Mouse (Mus musculus): ENCODE data around the gene Paf1.

Gene Paf1

GRCm38 (mm10) chr7:28392429-28393271 is at the start of gene Paf1, which contains the start of gene Med29:
Gene Paf1, plus strand, starts transcription at chr7:28392951.
Gene Med29, minus strand, starts transcription at chr7:28392708.
- ATAC-seq (ENCODE audit: insufficient number of reproducible peaks, low FRiP score, low TSS enrichment): peak; percentile 98

GRCm38 (mm10) chr7:28344637-28345036 is 48.1 kb upstream of the Paf1 start:
- no peak for ATAC-seq (ENCODE audit: insufficient number of reproducible peaks, low FRiP score, low TSS enrichment)

- ATAC-seq (ENCODE audit: insufficient number of reproducible peaks, low FRiP score, low TSS enrichment): no peak
These were observed 45.0 kb upstream of the Paf1 start for GRCm38 (mm10) chr7:28347746-28348145.

GRCm38 (mm10) chr7:28348601-28349000 is 44.1 kb upstream of the Paf1 start:
- ATAC-seq (ENCODE audit: insufficient number of reproducible peaks, low FRiP score, low TSS enrichment): no peak

- ATAC-seq (ENCODE audit: insufficient number of reproducible peaks, low FRiP score, low TSS enrichment): peak; percentile 82
These were observed 42.4 kb upstream of the Paf1 start, which contains the start of gene Rps16 for GRCm38 (mm10) chr7:28350155-28350883. Gene Rps16, plus strand, starts transcription at chr7:28350652.

- no peak for ATAC-seq (ENCODE audit: insufficient number of reproducible peaks, low FRiP score, low TSS enrichment)
These were observed 41.0 kb upstream of the Paf1 start for GRCm38 (mm10) chr7:28351676-28352191.

- no peak for ATAC-seq (ENCODE audit: insufficient number of reproducible peaks, low FRiP score, low TSS enrichment)
These were observed 39.5 kb upstream of the Paf1 start for GRCm38 (mm10) chr7:28353267-28353666.

GRCm38 (mm10) chr7:28354113-28354581 is 38.6 kb upstream of the Paf1 start:
- no peak for ATAC-seq (ENCODE audit: insufficient number of reproducible peaks, low FRiP score, low TSS enrichment)

GRCm38 (mm10) chr7:28354596-28354995 is 38.2 kb upstream of the Paf1 start:
- no peak for ATAC-seq (ENCODE audit: insufficient number of reproducible peaks, low FRiP score, low TSS enrichment)

- ATAC-seq (ENCODE audit: insufficient number of reproducible peaks, low FRiP score, low TSS enrichment): no peak
These were observed 37.5 kb upstream of the Paf1 start for GRCm38 (mm10) chr7:28355221-28355620.

GRCm38 (mm10) chr7:28356981-28357380 is 35.8 kb upstream of the Paf1 start:
- no peak for ATAC-seq (ENCODE audit: insufficient number of reproducible peaks, low FRiP score, low TSS enrichment)

GRCm38 (mm10) chr7:28357984-28358383 is 34.8 kb upstream of the Paf1 start:
- no peak for ATAC-seq (ENCODE audit: insufficient number of reproducible peaks, low FRiP score, low TSS enrichment)

- no peak for ATAC-seq (ENCODE audit: insufficient number of reproducible peaks, low FRiP score, low TSS enrichment)
These were observed 34.3 kb upstream of the Paf1 start for GRCm38 (mm10) chr7:28358431-28358830.

- no peak for ATAC-seq (ENCODE audit: insufficient number of reproducible peaks, low FRiP score, low TSS enrichment)
These were observed 32.9 kb upstream of the Paf1 start for GRCm38 (mm10) chr7:28359854-28360253.

GRCm38 (mm10) chr7:28360291-28360690 is 32.5 kb upstream of the Paf1 start:
- no peak for ATAC-seq (ENCODE audit: insufficient number of reproducible peaks, low FRiP score, low TSS enrichment)

- no peak for ATAC-seq (ENCODE audit: insufficient number of reproducible peaks, low FRiP score, low TSS enrichment)
These were observed 31.0 kb upstream of the Paf1 start for GRCm38 (mm10) chr7:28361647-28362341.

GRCm38 (mm10) chr7:28362441-28363060 is 30.2 kb upstream of the Paf1 start:
- no peak for ATAC-seq (ENCODE audit: insufficient number of reproducible peaks, low FRiP score, low TSS enrichment)

- no peak for ATAC-seq (ENCODE audit: insufficient number of reproducible peaks, low FRiP score, low TSS enrichment)
These were observed 25.0 kb upstream of the Paf1 start for GRCm38 (mm10) chr7:28367663-28368275.

GRCm38 (mm10) chr7:28368276-28368920 is 24.4 kb upstream of the Paf1 start:
- ATAC-seq (ENCODE audit: insufficient number of reproducible peaks, low FRiP score, low TSS enrichment): no peak

Data from cerebellum, adult (tissue).